In the genomic region with DNA sequence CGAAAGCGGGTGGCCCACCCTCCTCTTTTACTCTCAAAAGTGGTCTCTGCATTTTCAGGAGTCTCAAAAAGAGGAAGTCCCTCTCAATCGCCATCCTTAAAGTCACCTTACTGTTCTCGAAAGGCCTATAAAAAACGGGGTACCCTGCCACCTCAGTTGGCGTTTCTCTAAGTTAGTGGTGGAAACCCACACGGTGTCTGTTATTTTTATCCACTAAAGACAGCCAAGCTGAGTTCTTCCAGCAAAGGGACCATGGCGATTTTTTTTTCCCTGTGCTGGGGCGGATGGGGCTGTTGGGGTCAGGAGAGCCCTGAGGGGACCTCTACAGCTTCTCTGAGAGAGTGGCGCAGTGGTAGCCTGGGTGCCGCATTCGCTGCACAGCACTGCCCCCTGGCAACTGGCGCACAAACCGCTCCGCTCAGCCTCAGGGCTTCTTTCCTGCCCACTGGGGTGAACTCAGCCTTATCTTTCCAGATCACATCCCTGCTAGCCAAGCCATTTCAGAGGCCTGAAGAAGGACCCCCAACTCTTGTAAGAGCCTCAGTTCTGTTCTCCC, we compare ENCODE assay signal across 9 mouse cellular contexts. TPM values are rescaled to one million over a fixed set of nuclear protein-coding genes. Genes with fewer than 3 reads are reported as not detected.
DNase-seq lines count a peak whose midpoint lies in the region; ATAC-seq lines count a peak whose summit lies in the region.
"Had no signal": no experiment of that assay in that cellular context is flagged by ENCODE, and none has a peak within 500 bp of the region (broad histone marks: within the 10 kb centered on the region; RNA-seq: fewer than 3 reads in every experiment).

No protein-coding gene starts in this region.

- H3K9ac ChIP-seq in forebrain, embryonic 14.5 days (ENCODE audit: low read length) = no peak overlapping the region
- no peak overlapping the region for H3K9ac ChIP-seq in limb, embryonic 13.5 days
- H3K9ac ChIP-seq: limb, embryonic 12.5 days had no signal

- peak overlapping the region; percentile 52; the same call in 1 of the 2 replicates for H3K4me2 ChIP-seq in forebrain, embryonic 14.5 days (ENCODE audit: low read length)
- H3K4me2 ChIP-seq in limb, embryonic 13.5 days (replicated peaks) = no peak overlapping the region
- H3K4me2 ChIP-seq: limb, embryonic 12.5 days had no signal

- peaks cover 60% of the 10 kb centered on the region for H3K27me3 ChIP-seq in forebrain, embryonic 14.5 days (replicated peaks; ENCODE audit: control insufficient read depth, insufficient read depth, low read length)
- peaks cover 71% of the 10 kb centered on the region for H3K27me3 ChIP-seq in limb, embryonic 13.5 days

- ATAC-seq in forebrain, embryonic 14.5 days = peak; percentile 93
- ATAC-seq in limb, embryonic 13.5 days (ENCODE audit: low FRiP score, low read depth) = peak; percentile 77; the same call in 1 of the 2 replicates

- no peak overlapping the region for H3K4me3 ChIP-seq in forebrain, embryonic 14.5 days (ENCODE audit: low read depth, low read length)
- H3K4me3 ChIP-seq in limb, embryonic 13.5 days = no peak overlapping the region
- H3K4me3 ChIP-seq: limb, embryonic 12.5 days had no signal

- DNase-seq in left cerebral cortex, adult 18-20 months (ENCODE audit: low spot score in 2 of 2) = peak; percentile 52 to 55
- no peak for DNase-seq in left cerebral cortex, adult 11 months (ENCODE audit: low spot score)
- peak; percentile 63 for DNase-seq in adrenal gland, adult 2 months
- DNase-seq in forebrain, embryonic 14.5 days (ENCODE audit: low spot score) = peak; percentile 83
- peak; percentile 27 to 53 for DNase-seq in kidney, adult 8-10 months
- peak; percentile 18 for DNase-seq in ovary, postnatal 10 days (ENCODE audit: low spot score)
- DNase-seq in c-Kit-positive CD71-positive TER-119-positive erythroid progenitor cells, embryonic 14.5 days (ENCODE audit: low spot score) = no peak

- H3K36me3 ChIP-seq in forebrain, embryonic 14.5 days (ENCODE audit: control insufficient read depth, insufficient read depth, low read length) = no peaks in the 10 kb centered on the region
- no peaks in the 10 kb centered on the region for H3K36me3 ChIP-seq in limb, embryonic 13.5 days
- H3K36me3 ChIP-seq: limb, embryonic 12.5 days had no signal

- H3K4me1 ChIP-seq in forebrain, embryonic 14.5 days (ENCODE audit: control insufficient read depth, insufficient read depth, low read length) = no peaks in the 10 kb centered on the region
- peaks cover 16% of the 10 kb centered on the region; the same call in 1 of the 2 replicates for H3K4me1 ChIP-seq in limb, embryonic 13.5 days

- H3K9me3 ChIP-seq in forebrain, embryonic 14.5 days (replicated peaks; ENCODE audit: control insufficient read depth, low read length) = no peaks in the 10 kb centered on the region
- H3K9me3 ChIP-seq in limb, embryonic 13.5 days = peaks cover 7% of the 10 kb centered on the region; the same call in 1 of the 2 replicates

- H3K27ac ChIP-seq in forebrain, embryonic 14.5 days (ENCODE audit: low read depth, low read length) = no peak overlapping the region; the same call in 1 of the 2 replicates
- no peak overlapping the region for H3K27ac ChIP-seq in limb, embryonic 13.5 days
- H3K27ac ChIP-seq: limb, embryonic 12.5 days had no signal

- WGBS in forebrain, embryonic 14.5 days = 3% methylated on average over 15 of the region's 15 CpGs
- WGBS in limb, embryonic 13.5 days = 4% methylated on average over 15 of the region's 15 CpGs

RNA-seq across cellular contexts. Expression of a gene that starts 22.8 kb away (rescaled TPM):
- not detected for total RNA-seq in left cerebral cortex, adult 18-20 months (2021)
- not detected for total RNA-seq in adrenal gland, adult 2 months (2021)
- polyA plus RNA-seq in adrenal gland, adult 2 months (2012; rRNA removed) = not detected in 2 replicates
- not detected in 2 replicates for polyA plus RNA-seq in forebrain, embryonic 14.5 days (2014; fragmentation: Nextera tagmentation; extraction: Ambion mirVana)
- polyA plus RNA-seq in limb, embryonic 13.5 days (2015; fragmentation: Nextera tagmentation; extraction: Ambion mirVana) = 0.04 TPM in 1 of 2 replicates, not detected in the other
- polyA plus RNA-seq: limb, embryonic 12.5 days had no signal

RNA-seq across cellular contexts. Expression of a gene that starts 26.3 kb away (rescaled TPM):
- 1 to 10 TPM; 2.0 to 2.4 TPM for total RNA-seq in left cerebral cortex, adult 18-20 months (2021)
- total RNA-seq in adrenal gland, adult 2 months (2021) = not detected
- not detected in 2 replicates for polyA plus RNA-seq in adrenal gland, adult 2 months (2012; rRNA removed)
- polyA plus RNA-seq in forebrain, embryonic 14.5 days (2014; fragmentation: Nextera tagmentation; extraction: Ambion mirVana) = 1.3 and 1.7 TPM in 2 replicates
- 0.14 TPM in 1 of 2 replicates, not detected in the other for polyA plus RNA-seq in limb, embryonic 13.5 days (2015; fragmentation: Nextera tagmentation; extraction: Ambion mirVana)
- polyA plus RNA-seq: limb, embryonic 12.5 days had no signal

Comparison
In these comparisons a context has a peak if more than half of its experiments do, and no peak if none do; other contexts are left out.
1. DNase-seq: peak in left cerebral cortex, adult 18-20 months (2 of 2), adrenal gland, adult 2 months (single experiment), forebrain, embryonic 14.5 days (single experiment), kidney, adult 8-10 months (2 of 2) and ovary, postnatal 10 days (single experiment); none in left cerebral cortex, adult 11 months (single experiment) and c-Kit-positive CD71-positive TER-119-positive erythroid progenitor cells, embryonic 14.5 days (single experiment).